Mouse (Mus musculus) heart, adult 10 weeks (tissue): Measurements from ENCODE around the gene Ten1. TPM values are rescaled to one million over a fixed set of nuclear protein-coding genes. Genes with fewer than 3 reads are reported as not detected.

Experiments
- polyA plus RNA-seq: library from polyadenylated mRNA; stranded (reverse); fragments of 350-450 nt; fragmentation: Illumina TruSeq; extraction: RNeasy Lipid Tissue Mini Kit (QIAGEN cat#74804); gene quantifications from one replicate; pipeline ENCODE4 v1.2.3, GENCODE M21; 2014; ENCODE audit warnings: low read depth, low replicate concordance

Gene Ten1
- 10.5 TPM for polyA plus RNA-seq

GRCm38 (mm10) chr11:116198639-116199531 lies at the start of gene Ten1, which contains the start of gene Acox1:
TSS of gene Ten1 (plus strand) at chr11:116198855.
TSS of gene Acox1 (minus strand) at chr11:116199045.

DNA sequence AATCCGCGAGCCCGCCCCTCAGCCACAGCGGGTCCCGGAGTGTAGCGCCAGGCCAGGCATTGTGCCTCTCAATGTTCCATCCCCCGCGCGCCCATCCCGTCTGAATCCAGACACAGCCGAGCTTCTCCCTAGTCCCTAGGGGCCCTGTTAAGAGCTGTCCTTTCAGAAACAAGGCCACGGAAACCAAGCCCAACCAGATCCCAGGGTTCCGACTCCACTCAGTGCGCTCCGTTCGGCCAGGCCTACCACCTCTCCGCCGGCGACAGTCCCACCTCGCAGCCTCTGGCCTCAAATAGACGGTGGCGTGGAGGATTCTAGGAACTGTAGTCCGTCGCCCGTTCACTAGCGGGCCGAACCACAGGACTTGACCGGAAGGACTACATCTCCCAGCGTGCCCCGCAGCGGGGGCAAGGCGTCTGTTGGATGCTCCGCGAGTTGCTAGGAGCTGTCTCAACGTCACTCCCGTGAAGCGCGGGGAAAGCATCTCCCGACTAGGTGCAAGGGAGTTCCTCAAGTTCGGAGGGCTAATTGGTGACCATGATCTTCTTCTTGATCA lies 30.7 kb upstream of the Ten1 start, which contains the start of gene Fbf1:
Gene Fbf1 (minus strand): TSS at position 283 of the 556 bp plus-strand sequence.

GRCm38 (mm10) chr11:116237742-116238395 lies 39.2 kb downstream of the Ten1 start, which contains the start of gene Evpl:
TSS of gene Evpl (minus strand) at chr11:116238077.

Other genes starting within 250 kb of the Ten1 start
- gene Itgb4, start 224.1 kb upstream of the Ten1 start, polyA plus RNA-seq, result 1.3 TPM
- 13.4 TPM for gene Galk1, start 186.1 kb upstream of the Ten1 start, polyA plus RNA-seq
- gene H3f3b, start 170.9 kb upstream of the Ten1 start, polyA plus RNA-seq, result 127 TPM
- gene Unk, start 168.5 kb upstream of the Ten1 start, polyA plus RNA-seq, result 11.0 TPM
- 0.76 TPM for gene Unc13d, start 120.9 kb upstream of the Ten1 start, polyA plus RNA-seq
- 108 TPM for gene Wbp2, start 111.9 kb upstream of the Ten1 start, polyA plus RNA-seq
- 27.8 TPM for gene Trim47, start 71.6 kb upstream of the Ten1 start, polyA plus RNA-seq
- gene Trim65, start 67.7 kb upstream of the Ten1 start, polyA plus RNA-seq, result 9.1 TPM
- 69.6 TPM for gene Mrpl38, start 60.0 kb upstream of the Ten1 start, polyA plus RNA-seq
- gene Fbf1, start 30.7 kb upstream of the Ten1 start, polyA plus RNA-seq, result 11.4 TPM
- 239 TPM for gene Acox1, start 190 bp downstream of the Ten1 start, polyA plus RNA-seq
- gene Evpl, start 39.2 kb downstream of the Ten1 start, polyA plus RNA-seq, result 0.24 TPM
- 56.6 TPM for gene Srp68, start 75.4 kb downstream of the Ten1 start, polyA plus RNA-seq
- not detected for gene Galr2, start 82.1 kb downstream of the Ten1 start, polyA plus RNA-seq
- 34.8 TPM for gene Exoc7, start 108.4 kb downstream of the Ten1 start, polyA plus RNA-seq
- gene Foxj1, start 136.5 kb downstream of the Ten1 start, polyA plus RNA-seq, result not detected
- 4.7 TPM for gene Rnf157, start 214.2 kb downstream of the Ten1 start, polyA plus RNA-seq
- 29.6 TPM for gene Ubald2, start 235.2 kb downstream of the Ten1 start, polyA plus RNA-seq